Mouse (Mus musculus) kidney, embryonic 15.5 days (tissue): ENCODE results near the gene Rassf10. TPM values are rescaled to one million over a fixed set of nuclear protein-coding genes. Genes with fewer than 3 reads are reported as not detected.

Experiments
- ATAC-seq: fragments of 200-750 bp; cut with Nextera tagmentation; replicated peaks from 2 replicates; pipeline ENCODE4 v1.8.0; 2017; ENCODE audit warnings: moderate TSS enrichment; ENCODE audit not compliant: low FRiP score
- H3K27ac ChIP-seq: fragments of 300-500 bp; sonication (generic); 2 replicates; pipeline ENCODE4 v1.5.1; 2015; ENCODE audit warnings: mild to moderate bottlenecking, inconsistent platforms
- H3K27me3 ChIP-seq: fragments of 300-500 bp; sonication (generic); 2 replicates; pipeline ENCODE4 v1.6.1; 2015; ENCODE audit warnings: inconsistent platforms
- H3K36me3 ChIP-seq: fragments of 300-500 bp; sonication (generic); 2 replicates; pipeline ENCODE4 v1.6.1; 2015; ENCODE audit warnings: inconsistent platforms
- H3K4me1 ChIP-seq: fragments of 300-500 bp; sonication (generic); 2 replicates; pipeline ENCODE4 v1.6.1; 2015; ENCODE audit warnings: inconsistent platforms
- H3K4me2 ChIP-seq: fragments of 300-500 bp; sonication (generic); 2 replicates; pipeline ENCODE4 v1.6.1; 2015; ENCODE audit warnings: moderate library complexity, mild to moderate bottlenecking, inconsistent platforms
- H3K4me3 ChIP-seq: fragments of 300-500 bp; sonication (generic); replicated peaks from 2 replicates; pipeline ENCODE4 v1.5.1; 2015; ENCODE audit warnings: mild to moderate bottlenecking, inconsistent platforms
- H3K9ac ChIP-seq: fragments of 300-500 bp; sonication (generic); 2 replicates; pipeline ENCODE4 v1.6.1; 2015; ENCODE audit warnings: mild to moderate bottlenecking, inconsistent platforms
- H3K9me3 ChIP-seq: fragments of 300-500 bp; sonication (generic); replicated peaks from 2 replicates; pipeline ENCODE4 v1.6.1; 2016; ENCODE audit warnings: inconsistent platforms
- WGBS: fragments of 180-500 bp; shearing (Covaris S2); methylation state at CpG from one replicate; pipeline ENCODE4 v1.1.7; 2015; ENCODE audit warnings: mixed read lengths; 5-methylcytosine and 5-hydroxymethylcytosine counted together
- polyA plus RNA-seq: library from polyadenylated mRNA; unstranded; fragments of >200 nt; fragmentation: Nextera tagmentation; extraction: Ambion mirVana; gene quantifications from 2 replicates; pipeline ENCODE4 v1.2.1, GENCODE M21; 2015

Gene Rassf10
- 19.8 and 20.4 TPM in 2 replicates for polyA plus RNA-seq

DNA sequence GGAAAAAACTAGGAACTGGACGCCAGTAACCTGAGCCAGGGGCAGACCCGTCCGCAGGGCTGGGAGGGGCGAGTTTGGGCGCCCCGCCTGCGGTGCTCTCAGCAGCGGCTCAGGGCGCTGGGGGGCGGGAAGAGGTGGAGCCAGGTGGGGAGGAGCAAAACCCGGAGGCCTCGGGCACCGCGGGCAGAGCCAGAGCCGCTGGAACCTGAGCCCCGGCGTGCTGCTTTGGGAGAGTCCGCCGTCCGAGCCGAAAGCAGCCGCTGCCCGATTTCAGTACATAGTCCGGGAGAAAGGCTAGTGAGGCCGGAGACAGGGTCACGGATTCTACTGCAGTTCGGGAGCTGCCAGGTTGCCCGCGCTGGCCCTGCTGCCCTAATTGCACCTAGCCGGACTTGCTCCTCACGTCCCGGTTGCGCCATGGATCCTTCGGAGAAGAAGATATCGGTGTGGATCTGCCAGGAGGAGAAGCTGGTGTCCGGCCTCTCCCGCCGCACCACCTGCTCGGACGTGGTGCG is at the start of gene Rassf10:
Gene Rassf10, plus strand, starts transcription at position 186 of the 515 bp plus-strand sequence.
- H3K4me2 ChIP-seq = peak within 1 kb of the TSS; percentile 91
- H3K36me3 ChIP-seq = no peaks in the 10 kb centered on the region
- under 1% methylated on average over 41 of the region's 41 CpGs for WGBS
- peak; percentile 95 for ATAC-seq
- peaks cover 53% of the 10 kb centered on the region for H3K4me1 ChIP-seq
- H3K4me3 ChIP-seq = peak within 1 kb of the TSS; percentile 65
- H3K27ac ChIP-seq = peak within 1 kb of the TSS; percentile 85
- peak within 1 kb of the TSS; percentile 64 for H3K9ac ChIP-seq
- H3K9me3 ChIP-seq = no peaks in the 10 kb centered on the region
- peaks cover 29% of the 10 kb centered on the region for H3K27me3 ChIP-seq

- ATAC-seq = no peak
- no peaks in the 10 kb centered on the region for H3K9me3 ChIP-seq
- H3K9ac ChIP-seq = no peak overlapping the region
- H3K27me3 ChIP-seq = no peaks in the 10 kb centered on the region
- H3K4me2 ChIP-seq = no peak overlapping the region
- no peak overlapping the region for H3K4me3 ChIP-seq
- H3K27ac ChIP-seq = no peak overlapping the region
- H3K4me1 ChIP-seq = peaks cover 12% of the 10 kb centered on the region
- peaks cover 17% of the 10 kb centered on the region for H3K36me3 ChIP-seq
- 91% methylated on average over 5 of the region's 5 CpGs for WGBS
Observed at GRCm38 (mm10) chr7:112906848-112907247, 46.9 kb upstream of the Rassf10 start.

DNA sequence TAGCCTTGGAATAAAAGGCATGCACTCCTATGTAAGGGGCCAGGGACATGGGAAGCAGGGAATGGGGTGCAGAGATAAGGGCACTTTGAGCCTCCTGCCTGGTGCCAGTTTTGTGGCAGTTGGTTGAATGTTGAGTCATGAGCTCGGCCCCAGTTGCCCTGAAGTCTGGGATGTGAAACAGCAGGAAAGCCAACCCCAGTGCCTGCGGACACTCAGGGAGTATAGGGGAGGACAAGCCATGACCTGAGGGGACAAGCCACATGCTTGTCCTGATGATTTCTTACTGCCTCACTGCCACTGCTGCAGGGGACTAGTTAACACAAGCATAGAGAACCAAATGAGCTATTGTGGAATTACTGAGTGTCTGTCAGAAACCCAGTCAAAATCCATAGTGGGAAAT is 46.3 kb upstream of the Rassf10 start:
- Histone ChIP-seq H3K9me3 (no peaks in the 10 kb centered on the region), H3K36me3 (peaks cover 12% of the 10 kb centered on the region), H3K9ac (no peak overlapping the region), H3K4me1 (peaks cover 12% of the 10 kb centered on the region), H3K4me3 (no peak overlapping the region), H3K27me3 (no peaks in the 10 kb centered on the region), H3K27ac (peak overlapping the region; percentile 33; the same call in 1 of the 2 replicates), H3K4me2 (no peak overlapping the region)
- ATAC-seq = no peak
- 46% methylated on average over 2 of the region's 2 CpGs for WGBS

- H3K4me1 ChIP-seq = peaks cover 12% of the 10 kb centered on the region
- no peak overlapping the region for H3K4me3 ChIP-seq
- no peaks in the 10 kb centered on the region for H3K27me3 ChIP-seq
- no peak overlapping the region for H3K27ac ChIP-seq
- no peak for ATAC-seq
- WGBS = 81% methylated on average over 10 of the region's 10 CpGs
- no peak overlapping the region for H3K4me2 ChIP-seq
- H3K9me3 ChIP-seq = no peaks in the 10 kb centered on the region
- H3K9ac ChIP-seq = no peak overlapping the region
- no peaks in the 10 kb centered on the region for H3K36me3 ChIP-seq
Observed at GRCm38 (mm10) chr7:112909164-112909563, 44.6 kb upstream of the Rassf10 start.

DNA sequence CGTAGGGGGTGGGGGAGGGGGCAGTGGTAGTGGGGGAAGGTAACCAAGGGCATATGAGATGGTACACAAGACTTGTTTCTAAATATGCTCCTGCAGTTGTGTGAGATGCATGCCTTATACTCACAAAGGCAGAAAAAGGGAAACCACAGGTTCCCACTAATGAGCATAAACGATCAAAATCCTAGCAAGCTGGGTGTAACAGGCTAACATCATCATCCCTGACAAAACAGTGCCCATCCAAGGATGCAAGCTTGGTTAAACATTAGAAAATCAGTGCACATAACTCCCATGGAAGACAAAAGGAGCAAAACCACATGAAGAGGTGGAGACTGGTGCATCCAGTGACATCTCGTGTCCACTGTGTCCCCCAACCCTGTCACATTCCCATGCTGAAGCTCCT is 40.8 kb upstream of the Rassf10 start:
- no peak overlapping the region for H3K27ac ChIP-seq
- no peaks in the 10 kb centered on the region for H3K36me3 ChIP-seq
- no peaks in the 10 kb centered on the region for H3K9me3 ChIP-seq
- no peak overlapping the region for H3K9ac ChIP-seq
- H3K27me3 ChIP-seq = no peaks in the 10 kb centered on the region
- no peak overlapping the region for H3K4me2 ChIP-seq
- ATAC-seq = no peak
- WGBS = 72% methylated on average over 3 of the region's 3 CpGs
- no peak overlapping the region for H3K4me3 ChIP-seq
- H3K4me1 ChIP-seq = peaks cover 11% of the 10 kb centered on the region

GRCm38 (mm10) chr7:112915571-112915970 is 38.2 kb upstream of the Rassf10 start:
- Histone ChIP-seq H3K4me3 (no peak overlapping the region), H3K9ac (no peak overlapping the region), H3K36me3 (no peaks in the 10 kb centered on the region), H3K4me2 (no peak overlapping the region), H3K27ac (no peak overlapping the region), H3K27me3 (no peaks in the 10 kb centered on the region), H3K4me1 (peaks cover 19% of the 10 kb centered on the region), H3K9me3 (no peaks in the 10 kb centered on the region)
- WGBS = 94% methylated on average over 4 of the region's 4 CpGs
- no peak for ATAC-seq

DNA sequence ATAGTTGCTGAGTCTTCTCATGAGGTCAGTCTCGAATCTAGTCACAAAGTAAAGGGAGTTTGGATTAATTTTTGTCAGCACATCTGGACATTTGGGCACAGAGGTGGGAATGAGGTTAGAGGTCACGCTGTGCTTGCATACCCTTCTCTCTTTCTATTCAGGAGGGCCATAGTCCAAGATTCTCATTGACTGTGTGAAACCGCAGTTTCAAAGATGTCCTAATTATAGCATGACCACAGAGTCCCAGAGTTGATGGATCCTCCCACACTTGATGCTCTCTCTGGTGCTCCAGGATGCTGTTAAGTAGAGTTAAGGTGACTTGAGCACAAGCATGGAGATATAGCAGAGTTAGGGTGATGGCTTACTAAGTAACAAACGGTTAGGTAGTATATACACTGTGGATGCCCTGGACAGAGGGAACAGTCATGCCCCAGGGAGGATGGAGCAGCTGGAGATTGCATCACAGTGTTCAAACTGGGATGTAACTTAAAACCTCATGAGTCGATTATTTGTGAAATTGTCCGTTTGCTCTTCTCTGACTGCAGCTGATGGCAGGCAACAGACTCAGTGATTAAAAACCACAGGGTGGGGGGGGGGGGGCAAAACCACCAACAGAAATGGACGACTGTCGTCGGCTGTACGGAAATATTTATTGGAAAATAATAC is 36.0 kb upstream of the Rassf10 start:
- no peaks in the 10 kb centered on the region for H3K9me3 ChIP-seq

GRCm38 (mm10) chr7:112918279-112918991 is 35.3 kb upstream of the Rassf10 start:
- Histone ChIP-seq H3K36me3 (no peaks in the 10 kb centered on the region), H3K9me3 (no peaks in the 10 kb centered on the region), H3K4me2 (no peak overlapping the region), H3K4me1 (peaks cover 32% of the 10 kb centered on the region), H3K27me3 (no peaks in the 10 kb centered on the region), H3K9ac (no peak overlapping the region), H3K27ac (no peak overlapping the region), H3K4me3 (no peak overlapping the region)
- 56% methylated on average over 22 of the region's 22 CpGs for WGBS
- ATAC-seq = no peak

More for the DNA sequence above, 36.0 kb upstream of the Rassf10 start:
- Histone ChIP-seq H3K4me3 (no peak overlapping the region), H3K36me3 (no peaks in the 10 kb centered on the region), H3K4me1 (peaks cover 25% of the 10 kb centered on the region), H3K9ac (no peak overlapping the region), H3K27me3 (no peaks in the 10 kb centered on the region), H3K27ac (no peak overlapping the region), H3K4me2 (no peak overlapping the region)
- 52% methylated on average over 10 of the region's 10 CpGs for WGBS
- ATAC-seq = 0 out of 2 replicates have a peak, but pooled peaks have one; percentile 50

GRCm38 (mm10) chr7:112919845-112920244 is 33.9 kb upstream of the Rassf10 start:
- Histone ChIP-seq H3K9ac (no peak overlapping the region), H3K27me3 (no peaks in the 10 kb centered on the region), H3K4me3 (no peak overlapping the region), H3K4me2 (no peak overlapping the region), H3K36me3 (no peaks in the 10 kb centered on the region), H3K27ac (no peak overlapping the region), H3K4me1 (peaks cover 46% of the 10 kb centered on the region), H3K9me3 (no peaks in the 10 kb centered on the region)
- WGBS = 2% methylated on average over 4 of the region's 4 CpGs
- no peak for ATAC-seq

DNA sequence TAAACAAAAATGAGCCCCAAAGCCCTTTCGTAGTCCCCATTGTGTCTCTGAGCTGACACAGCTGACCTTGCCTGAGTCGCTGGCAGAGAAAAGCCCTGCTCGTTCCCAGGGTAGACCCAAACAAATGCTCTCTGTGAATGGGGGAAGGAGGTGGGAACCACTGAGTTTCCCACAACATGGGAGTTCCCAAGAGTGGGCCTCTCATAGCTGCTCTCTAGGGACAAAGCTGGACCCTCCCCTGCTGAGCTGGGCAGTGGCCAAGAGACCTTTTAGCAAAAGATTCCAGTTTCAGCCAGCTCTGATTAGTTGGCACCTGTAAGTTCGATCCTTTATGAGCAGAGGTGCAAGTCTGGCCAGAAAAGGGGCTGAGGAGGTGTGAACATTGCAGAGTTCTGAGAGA is 31.0 kb upstream of the Rassf10 start:
- Histone ChIP-seq H3K9ac (no peak overlapping the region), H3K27ac (peak overlapping the region; percentile 56; the same call in 1 of the 2 replicates)
- WGBS = 41% methylated on average over 4 of the region's 4 CpGs

GRCm38 (mm10) chr7:112923712-112924111 is 30.1 kb upstream of the Rassf10 start:
- peak overlapping the region; percentile 56 for H3K27ac ChIP-seq
- no peak overlapping the region for H3K9ac ChIP-seq
- H3K36me3 ChIP-seq = no peaks in the 10 kb centered on the region
- H3K4me1 ChIP-seq = peaks cover 52% of the 10 kb centered on the region
- ATAC-seq = no peak; the same call in 1 of the 2 replicates
- H3K4me2 ChIP-seq = no peak overlapping the region
- H3K9me3 ChIP-seq = no peaks in the 10 kb centered on the region
- WGBS = 48% methylated on average over 3 of the region's 3 CpGs
- no peaks in the 10 kb centered on the region for H3K27me3 ChIP-seq
- no peak overlapping the region for H3K4me3 ChIP-seq

More for the DNA sequence above, 31.0 kb upstream of the Rassf10 start:
- ATAC-seq = no peak
- Histone ChIP-seq H3K36me3 (no peaks in the 10 kb centered on the region), H3K4me3 (no peak overlapping the region), H3K9me3 (no peaks in the 10 kb centered on the region), H3K4me2 (no peak overlapping the region), H3K4me1 (peaks cover 55% of the 10 kb centered on the region), H3K27me3 (no peaks in the 10 kb centered on the region)

- Histone ChIP-seq H3K27me3 (no peaks in the 10 kb centered on the region), H3K36me3 (no peaks in the 10 kb centered on the region), H3K9me3 (no peaks in the 10 kb centered on the region), H3K4me2 (no peak overlapping the region), H3K4me1 (peaks cover 35% of the 10 kb centered on the region), H3K27ac (no peak overlapping the region; the same call in 1 of the 2 replicates), H3K9ac (no peak overlapping the region), H3K4me3 (no peak overlapping the region)
- peak; percentile 34; the same call in 1 of the 2 replicates for ATAC-seq
- 6% methylated on average over 7 of the region's 7 CpGs for WGBS
Observed at GRCm38 (mm10) chr7:112930669-112931068, 23.1 kb upstream of the Rassf10 start.
